Mouse (Mus musculus) testis, postnatal 14 days (tissue): ENCODE results near the gene Harbi1.

Experiments
- DNase-seq: peaks from one replicate; pipeline ENCODE4 v3.0.0; 2021; ENCODE audit warnings: low spot score

The Harbi1 gene

GRCm38 (mm10) chr2:91710272-91711234 lies at the start of gene Harbi1, which contains the start of gene Atg13:
Harbi1 (plus strand) TSS chr2:91710852.
Atg13 (minus strand) TSS chr2:91710576.
- DNase-seq, result peak; percentile 91

- no peak for DNase-seq
Measured at GRCm38 (mm10) chr2:91660981-91661380, 49.7 kb upstream of the Harbi1 start.

- DNase-seq, result no peak
Measured at GRCm38 (mm10) chr2:91664780-91665179, 45.9 kb upstream of the Harbi1 start.

GRCm38 (mm10) chr2:91666386-91666910 lies 44.2 kb upstream of the Harbi1 start:
- DNase-seq, result no peak

GRCm38 (mm10) chr2:91667747-91668146 lies 42.9 kb upstream of the Harbi1 start:
- no peak for DNase-seq

- no peak for DNase-seq
Measured at GRCm38 (mm10) chr2:91669326-91669725, 41.3 kb upstream of the Harbi1 start.

- DNase-seq, result no peak
Measured at GRCm38 (mm10) chr2:91670038-91670437, 40.6 kb upstream of the Harbi1 start.

- DNase-seq, result no peak
Measured at GRCm38 (mm10) chr2:91673587-91673986, 37.1 kb upstream of the Harbi1 start.

- no peak for DNase-seq
Measured at GRCm38 (mm10) chr2:91674895-91675294, 35.8 kb upstream of the Harbi1 start.

GRCm38 (mm10) chr2:91676420-91676819 lies 34.2 kb upstream of the Harbi1 start:
- no peak for DNase-seq

- DNase-seq, result no peak
Measured at GRCm38 (mm10) chr2:91676961-91677360, 33.7 kb upstream of the Harbi1 start.

GRCm38 (mm10) chr2:91682850-91683249 lies 27.8 kb upstream of the Harbi1 start:
- DNase-seq, result no peak

GRCm38 (mm10) chr2:91683919-91684318 lies 26.7 kb upstream of the Harbi1 start:
- DNase-seq, result no peak

GRCm38 (mm10) chr2:91689452-91689851 lies 21.2 kb upstream of the Harbi1 start:
- peak; percentile 72 for DNase-seq

- no peak for DNase-seq
Measured at GRCm38 (mm10) chr2:91695436-91696224, 15.0 kb upstream of the Harbi1 start.

GRCm38 (mm10) chr2:91696225-91696590 lies 14.4 kb upstream of the Harbi1 start:
- DNase-seq, result no peak

GRCm38 (mm10) chr2:91699225-91699624 lies 11.4 kb upstream of the Harbi1 start:
- no peak for DNase-seq

- no peak for DNase-seq
Measured at GRCm38 (mm10) chr2:91701366-91701765, 9.3 kb upstream of the Harbi1 start.

GRCm38 (mm10) chr2:91705736-91706135 lies 4.9 kb upstream of the Harbi1 start:
- DNase-seq, result no peak

- no peak for DNase-seq
Measured at GRCm38 (mm10) chr2:91706456-91706855, 4.2 kb upstream of the Harbi1 start.

- DNase-seq, result no peak
Measured at GRCm38 (mm10) chr2:91708361-91708760, 2.3 kb upstream of the Harbi1 start.

GRCm38 (mm10) chr2:91711256-91711925 lies 739 bp downstream of the Harbi1 start:
- DNase-seq, result no peak
